Mouse (Mus musculus): ENCODE data around the gene Pygo2. TPM values are rescaled to one million over a fixed set of nuclear protein-coding genes. Genes with fewer than 3 reads are reported as not detected.

The Pygo2 gene
- polyA plus RNA-seq, 1 experiment from 2014 or later, result 35.9 TPM

DNA sequence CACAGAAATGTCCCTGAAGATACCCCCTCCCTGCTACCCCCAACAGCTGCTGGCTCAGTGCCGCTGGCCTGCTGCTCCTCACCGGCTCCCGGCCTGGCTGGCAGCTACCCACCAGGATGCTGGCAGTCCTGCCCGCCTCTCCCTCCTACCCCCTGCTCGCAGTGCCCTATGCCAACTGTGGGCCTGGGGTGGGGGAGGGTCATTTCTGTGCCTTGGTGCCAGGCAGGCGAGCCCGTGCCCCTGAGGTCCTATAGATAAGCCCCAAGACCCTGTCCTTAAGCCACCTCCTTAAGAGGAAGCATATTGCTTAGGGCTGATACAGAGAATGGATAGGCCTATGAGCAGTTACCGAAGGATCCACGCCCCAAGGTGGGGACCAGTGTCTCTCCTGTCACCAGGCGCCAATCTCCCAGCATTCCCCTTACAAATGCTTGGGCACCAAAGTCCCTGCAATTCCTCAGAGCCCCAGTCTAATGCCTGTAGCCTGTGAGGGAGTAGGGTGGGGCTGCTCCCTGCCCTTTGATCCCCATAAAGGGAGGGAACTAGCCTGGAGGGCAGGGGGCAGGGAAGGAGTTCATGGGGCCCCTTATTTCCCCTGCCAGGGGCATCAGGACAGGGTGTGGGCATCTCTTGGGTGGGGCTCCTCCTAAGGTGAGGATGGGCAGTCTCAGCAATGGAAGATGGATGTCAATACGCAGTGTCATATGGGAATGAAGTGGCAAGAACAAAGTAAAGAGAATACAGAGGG lies 41.7 kb upstream of the Pygo2 start:
- no peaks in the 10 kb centered on the region for H3K9me3 ChIP-seq
- H3K36me3 ChIP-seq, result no peaks in the 10 kb centered on the region
- H3K4me1 ChIP-seq, result peaks cover 78% of the 10 kb centered on the region
- peaks cover 12% of the 10 kb centered on the region for H3K27me3 ChIP-seq (ENCODE audit: insufficient read depth, poor library complexity, severe bottlenecking)
- no peak for DNase-seq (ENCODE audit: low spot score)
- WGBS, result 74% methylated on average over 11 of the region's 11 CpGs
- no peak overlapping the region for H3K27ac ChIP-seq
- 0 out of 2 replicates have a peak overlapping the region, but pooled peaks have one; percentile 27 for H3K4me3 ChIP-seq

DNA sequence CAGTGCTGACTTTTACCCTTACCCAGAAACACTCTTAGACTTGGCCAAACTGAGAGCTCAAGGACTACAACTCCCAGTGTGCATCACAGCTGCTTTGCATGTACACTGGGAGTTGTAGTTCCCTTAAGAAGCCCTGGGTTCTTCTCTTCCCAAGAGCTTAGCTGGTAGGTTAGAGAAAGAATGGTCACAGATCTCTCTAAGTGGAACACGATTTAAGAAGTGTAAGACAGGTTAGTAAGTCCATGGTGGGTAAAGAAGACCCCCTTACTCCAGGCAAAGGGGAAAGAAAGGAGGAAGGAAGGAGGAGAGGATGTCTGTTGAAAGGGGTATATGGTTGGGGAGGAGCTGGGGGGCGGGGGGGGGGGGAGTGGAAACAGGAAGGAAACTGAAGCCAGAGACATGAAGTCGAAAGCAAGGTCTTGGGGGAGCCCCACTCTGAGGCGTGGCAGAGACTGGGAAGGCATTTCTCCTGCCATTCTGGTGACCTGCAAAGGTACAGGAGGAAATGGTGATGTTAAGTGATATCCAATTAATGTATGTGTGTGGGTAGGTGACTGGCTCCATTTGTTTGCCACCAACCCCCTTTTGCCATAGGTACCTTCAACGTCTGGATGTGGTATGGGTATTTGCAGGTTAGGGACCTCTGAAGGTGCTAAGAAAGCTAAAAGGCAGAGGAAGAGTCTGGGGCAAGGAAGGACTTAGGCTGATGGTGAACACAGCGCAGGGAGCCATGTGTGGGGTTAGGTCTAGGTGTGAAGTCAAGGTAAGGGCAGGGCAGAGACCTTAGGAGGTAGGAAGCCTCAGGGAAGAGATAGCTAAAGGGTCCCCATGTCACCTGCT lies 40.9 kb upstream of the Pygo2 start:
- DNase-seq (ENCODE audit: low spot score), result no peak
- Histone ChIP-seq H3K4me3 (no peak overlapping the region), H3K9me3 (no peaks in the 10 kb centered on the region), H3K4me1 (peaks cover 84% of the 10 kb centered on the region), H3K36me3 (no peaks in the 10 kb centered on the region), H3K27me3 (ENCODE audit: insufficient read depth, poor library complexity, severe bottlenecking) (peaks cover 12% of the 10 kb centered on the region), H3K27ac (peak overlapping the region; percentile 22; the same call in 1 of the 2 replicates)
- WGBS, result 45% methylated on average over 6 of the region's 6 CpGs

DNA sequence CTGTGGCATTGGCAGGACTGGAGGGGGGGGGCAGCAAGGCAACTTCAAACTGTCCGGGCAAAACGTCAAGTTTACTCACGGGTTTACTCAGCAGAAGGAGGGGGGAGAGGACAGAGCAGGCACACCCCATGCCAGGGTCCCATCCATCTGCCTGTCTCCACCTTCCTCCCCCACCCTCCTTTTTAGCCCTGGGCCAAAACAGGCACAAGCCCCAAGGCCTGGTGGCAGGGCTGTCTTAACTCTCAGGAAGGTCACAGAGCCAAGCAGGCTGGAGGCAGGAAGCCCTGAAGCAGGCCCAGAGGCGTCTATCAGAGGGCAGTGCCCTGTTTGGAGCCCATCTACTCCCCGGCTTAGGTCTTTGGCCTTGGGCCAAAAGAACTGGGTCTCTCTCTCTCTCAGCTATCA lies 39.9 kb upstream of the Pygo2 start:
- Histone ChIP-seq H3K9me3 (no peaks in the 10 kb centered on the region), H3K4me3 (peak overlapping the region; percentile 79; the same call in 1 of the 2 replicates), H3K4me1 (peaks cover 84% of the 10 kb centered on the region), H3K27ac (peak overlapping the region; percentile 56), H3K27me3 (ENCODE audit: insufficient read depth, poor library complexity, severe bottlenecking) (peaks cover 12% of the 10 kb centered on the region), H3K36me3 (no peaks in the 10 kb centered on the region)
- no peak for DNase-seq (ENCODE audit: low spot score)
- 62% methylated on average over 5 of the region's 5 CpGs for WGBS

DNA sequence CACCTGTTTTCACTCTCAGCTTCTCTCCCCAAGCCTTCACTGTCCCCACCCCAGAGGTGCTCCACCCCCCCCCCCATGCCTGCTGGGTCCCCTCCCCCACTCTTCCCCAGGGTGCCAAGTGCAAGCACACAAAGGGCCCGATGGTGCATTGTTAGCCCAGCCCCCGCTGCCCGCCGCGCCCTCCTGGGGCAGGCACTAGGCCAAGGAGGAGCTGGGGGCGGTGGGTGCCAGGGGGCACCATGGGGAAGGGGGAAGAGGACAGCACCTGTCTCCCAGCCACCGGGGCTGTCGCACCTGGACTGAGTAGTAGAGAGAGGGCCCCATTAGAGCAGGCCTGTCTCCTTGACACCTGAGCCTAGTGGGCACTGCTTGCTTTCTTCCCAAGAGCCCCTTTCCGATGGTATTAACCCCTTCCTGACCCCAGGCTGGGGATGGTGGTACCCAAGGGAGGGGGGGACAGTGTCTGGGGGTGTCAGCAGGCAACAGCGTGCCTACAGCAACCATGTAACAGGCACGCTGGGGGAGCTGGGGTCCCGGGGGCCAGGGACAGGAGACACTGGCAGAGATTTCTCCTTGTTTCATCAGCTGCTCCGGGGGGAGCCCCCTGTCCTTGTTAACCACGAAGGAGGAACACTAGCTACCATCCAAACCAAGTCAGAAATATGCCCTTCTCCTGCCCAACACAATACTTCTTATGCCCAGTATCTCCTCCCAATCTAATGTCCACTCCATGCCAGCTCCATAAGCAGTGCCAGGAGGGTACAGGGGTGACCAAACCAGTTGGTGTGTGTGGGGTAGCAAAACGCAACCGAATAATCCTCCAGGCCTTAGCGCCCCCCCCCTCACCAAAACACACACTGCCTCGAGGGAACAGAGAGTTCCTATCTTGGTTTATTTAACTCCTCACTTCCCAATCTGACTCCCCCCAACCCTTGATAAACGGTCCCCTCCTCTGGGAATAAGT lies 39.0 kb upstream of the Pygo2 start:
- 15% methylated on average over 19 of the region's 19 CpGs for WGBS
- DNase-seq (ENCODE audit: low spot score), result no peak
- no peaks in the 10 kb centered on the region for H3K9me3 ChIP-seq
- H3K36me3 ChIP-seq, result no peaks in the 10 kb centered on the region
- peak overlapping the region; percentile 93 for H3K27ac ChIP-seq
- peaks cover 86% of the 10 kb centered on the region for H3K4me1 ChIP-seq
- H3K4me3 ChIP-seq, result peak overlapping the region; percentile 79
- H3K27me3 ChIP-seq (ENCODE audit: insufficient read depth, poor library complexity, severe bottlenecking), result peaks cover 9% of the 10 kb centered on the region

DNA sequence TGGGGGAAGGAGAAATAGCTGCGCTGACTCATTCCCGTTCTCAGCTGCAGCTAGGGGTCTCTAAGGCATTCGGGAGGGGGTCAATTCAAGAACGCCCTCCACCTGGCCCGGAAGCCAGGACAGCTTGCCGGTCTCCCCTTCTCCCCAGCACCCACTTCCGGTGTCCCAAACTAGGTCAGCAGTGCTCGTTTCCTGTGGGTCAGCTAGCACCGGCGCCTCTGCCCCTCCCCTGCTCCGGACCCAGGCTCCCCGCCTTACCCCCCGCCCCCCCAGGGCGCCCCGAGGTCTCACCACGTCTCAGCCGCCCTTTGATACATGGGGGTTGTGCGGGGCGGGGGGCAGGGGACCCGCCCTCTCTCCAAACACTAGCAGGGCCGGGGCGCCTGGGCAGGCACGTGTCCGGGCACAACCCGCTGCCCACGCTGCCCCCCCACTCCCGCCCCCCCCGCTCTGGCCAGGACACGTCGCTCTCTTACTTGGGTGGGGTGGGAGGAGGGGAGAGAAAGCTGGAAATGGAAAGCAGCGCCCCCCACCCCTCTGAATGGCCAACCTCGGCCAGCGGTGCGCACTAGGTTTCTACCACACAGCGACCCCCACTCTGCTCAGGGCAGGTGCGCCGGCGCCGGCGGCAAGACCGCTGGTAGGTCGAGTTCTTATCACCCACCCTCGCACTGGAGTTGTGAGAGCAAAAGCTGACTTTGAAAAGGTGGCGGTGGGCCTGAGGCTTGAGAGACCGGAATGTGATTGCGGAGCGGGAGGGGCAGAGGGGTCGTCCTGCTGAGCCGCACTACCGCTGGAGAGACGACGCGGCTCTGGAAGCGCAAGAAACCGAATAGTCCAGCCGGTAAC lies 38.1 kb upstream of the Pygo2 start:
- Histone ChIP-seq H3K36me3 (no peaks in the 10 kb centered on the region), H3K9me3 (no peaks in the 10 kb centered on the region), H3K27ac (peak overlapping the region; percentile 93), H3K27me3 (ENCODE audit: insufficient read depth, poor library complexity, severe bottlenecking) (peaks cover 9% of the 10 kb centered on the region), H3K4me3 (peak overlapping the region; percentile 79), H3K4me1 (peaks cover 93% of the 10 kb centered on the region)
- no peak for DNase-seq (ENCODE audit: low spot score)
- WGBS, result under 1% methylated on average over 55 of the region's 56 CpGs

DNA sequence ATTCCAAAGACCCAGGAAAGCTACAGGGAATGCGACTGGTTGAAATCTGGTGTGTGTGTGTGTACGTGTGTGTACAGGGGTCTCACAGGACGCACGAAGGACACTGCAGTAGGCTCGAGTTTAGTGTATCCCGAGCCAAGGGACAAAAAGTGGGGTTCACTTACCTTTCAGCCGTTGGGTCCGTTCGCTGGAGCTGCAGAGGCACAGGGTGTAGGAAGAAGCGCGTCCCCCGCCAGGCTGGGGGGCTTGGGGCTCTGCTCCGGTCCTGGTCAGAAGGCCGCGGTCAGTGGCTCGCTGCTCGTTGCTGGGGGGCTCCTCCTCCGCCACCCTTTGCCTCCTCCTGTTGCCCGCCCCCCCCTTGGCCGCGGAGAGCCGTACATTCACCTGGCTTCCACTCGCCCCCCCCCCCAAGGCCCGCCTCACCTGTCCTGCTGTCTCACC lies 37.1 kb upstream of the Pygo2 start:
- H3K27me3 ChIP-seq (ENCODE audit: insufficient read depth, poor library complexity, severe bottlenecking), result peaks cover 5% of the 10 kb centered on the region; the same call in 1 of the 2 replicates
- H3K36me3 ChIP-seq, result no peaks in the 10 kb centered on the region
- DNase-seq (ENCODE audit: low spot score), result no peak
- WGBS, result under 1% methylated on average over 24 of the region's 24 CpGs
- peak overlapping the region; percentile 93 for H3K27ac ChIP-seq
- no peaks in the 10 kb centered on the region for H3K9me3 ChIP-seq
- H3K4me3 ChIP-seq, result peak overlapping the region; percentile 79
- peaks cover 85% of the 10 kb centered on the region for H3K4me1 ChIP-seq

DNA sequence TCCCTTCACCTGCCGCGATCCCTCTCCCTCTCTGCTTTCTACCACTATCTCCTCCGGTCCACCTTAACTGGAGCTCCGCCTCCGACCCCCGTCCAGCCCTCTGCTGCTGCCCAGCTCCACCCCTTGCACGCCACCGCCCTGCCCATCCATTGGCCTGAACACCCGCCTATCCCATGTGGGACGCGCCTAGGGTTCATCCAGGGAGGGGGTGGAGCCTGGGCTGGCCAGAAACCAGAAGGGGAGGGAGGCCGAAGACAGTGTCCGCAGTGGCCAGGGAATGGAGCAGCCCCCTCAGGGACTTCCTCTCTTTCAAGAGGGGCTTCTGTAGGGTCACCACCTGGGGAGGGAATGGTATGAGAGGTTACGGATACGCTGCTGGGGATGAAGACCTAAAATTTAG lies 36.4 kb upstream of the Pygo2 start:
- H3K4me1 ChIP-seq, result peaks cover 78% of the 10 kb centered on the region
- peaks cover 5% of the 10 kb centered on the region; the same call in 1 of the 2 replicates for H3K27me3 ChIP-seq (ENCODE audit: insufficient read depth, poor library complexity, severe bottlenecking)
- peak; percentile 99 for DNase-seq (ENCODE audit: low spot score)
- H3K27ac ChIP-seq, result peak overlapping the region; percentile 93
- H3K9me3 ChIP-seq, result no peaks in the 10 kb centered on the region
- WGBS, result 0% methylated on average over 15 of the region's 15 CpGs
- H3K4me3 ChIP-seq, result peak overlapping the region; percentile 79
- no peaks in the 10 kb centered on the region for H3K36me3 ChIP-seq

DNA sequence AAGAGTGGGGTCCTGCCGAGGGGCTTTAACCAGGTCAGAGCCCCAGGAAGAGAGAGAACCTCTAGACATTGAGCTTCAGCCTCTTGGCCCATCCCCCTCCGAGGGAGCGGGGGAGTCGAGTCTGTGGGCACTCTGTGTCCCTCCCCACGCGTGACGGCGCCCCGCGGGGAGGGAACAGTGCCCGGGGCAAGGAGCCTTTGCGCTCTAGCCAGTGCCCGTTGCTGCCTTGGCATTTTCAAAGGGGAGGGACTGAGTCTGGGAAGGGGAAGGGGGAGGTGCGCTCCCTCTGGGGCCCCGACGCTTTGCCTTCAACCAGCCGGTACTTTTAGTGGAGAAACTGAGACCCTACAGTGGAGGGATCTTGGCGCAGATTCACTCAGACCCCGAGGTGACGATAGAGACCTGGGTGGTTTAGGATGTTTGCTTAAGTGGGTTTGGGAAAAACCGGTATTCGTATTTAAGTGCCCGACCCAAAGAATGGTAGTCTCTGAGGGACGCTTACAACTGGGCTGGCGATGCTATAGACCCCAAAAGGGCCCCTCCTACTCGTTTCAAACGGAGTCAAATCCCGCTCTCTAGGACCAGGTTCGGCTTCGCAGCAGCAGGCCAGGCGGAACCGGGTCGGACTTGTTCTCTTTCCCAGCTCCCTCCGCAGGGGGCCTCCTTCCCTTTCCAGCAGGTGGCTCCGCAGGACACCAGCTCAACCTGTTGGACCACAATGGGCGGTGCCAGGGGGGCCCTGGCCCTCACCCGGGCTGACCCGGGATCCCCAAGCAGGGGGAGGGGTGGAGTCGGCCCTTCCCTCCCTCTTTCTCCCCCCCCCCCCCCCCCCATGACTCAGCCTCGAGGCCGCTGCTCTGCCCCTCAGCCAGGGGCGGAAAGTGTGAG lies 35.8 kb upstream of the Pygo2 start, which contains the start of gene Zbtb7b:
Gene Zbtb7b, minus strand, starts transcription at position 771 of the 888 bp plus-strand sequence.
- peaks cover 5% of the 10 kb centered on the region; the same call in 1 of the 2 replicates for H3K27me3 ChIP-seq (ENCODE audit: insufficient read depth, poor library complexity, severe bottlenecking)
- H3K27ac ChIP-seq, result peak within 1 kb of the TSS; percentile 93
- peaks cover 71% of the 10 kb centered on the region for H3K4me1 ChIP-seq
- WGBS, result under 1% methylated on average over 38 of the region's 42 CpGs
- peaks cover 2% of the 10 kb centered on the region; the same call in 1 of the 2 replicates for H3K36me3 ChIP-seq
- no peaks in the 10 kb centered on the region for H3K9me3 ChIP-seq
- peak; percentile 91 for DNase-seq (ENCODE audit: low spot score)
- peak within 1 kb of the TSS; percentile 79 for H3K4me3 ChIP-seq

DNA sequence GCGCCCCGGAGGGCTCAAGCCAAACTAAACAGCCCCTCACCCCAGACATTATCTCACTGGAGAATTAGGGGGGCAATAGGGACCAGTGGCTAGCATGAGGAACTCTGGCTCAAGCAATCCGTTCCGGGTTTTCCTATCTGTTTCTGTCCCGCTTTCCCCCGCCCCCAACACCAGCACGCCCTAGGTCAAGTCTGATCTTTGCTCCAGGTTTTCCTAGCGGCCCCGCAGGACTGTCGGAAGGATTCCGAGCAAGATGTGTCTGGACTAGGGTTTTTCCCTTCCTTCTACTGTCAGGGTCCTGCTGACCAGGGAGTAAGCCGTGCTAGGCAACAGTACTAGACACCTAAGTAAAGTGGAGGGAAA lies 35.1 kb upstream of the Pygo2 start:
- peaks cover 70% of the 10 kb centered on the region for H3K4me1 ChIP-seq
- DNase-seq (ENCODE audit: low spot score), result peak; percentile 94
- under 1% methylated on average over 10 of the region's 12 CpGs for WGBS
- H3K9me3 ChIP-seq, result no peaks in the 10 kb centered on the region
- peak overlapping the region; percentile 79 for H3K4me3 ChIP-seq
- peaks cover 5% of the 10 kb centered on the region; the same call in 1 of the 2 replicates for H3K27me3 ChIP-seq (ENCODE audit: insufficient read depth, poor library complexity, severe bottlenecking)
- peaks cover 6% of the 10 kb centered on the region; the same call in 1 of the 2 replicates for H3K36me3 ChIP-seq
- peak overlapping the region; percentile 93 for H3K27ac ChIP-seq

DNA sequence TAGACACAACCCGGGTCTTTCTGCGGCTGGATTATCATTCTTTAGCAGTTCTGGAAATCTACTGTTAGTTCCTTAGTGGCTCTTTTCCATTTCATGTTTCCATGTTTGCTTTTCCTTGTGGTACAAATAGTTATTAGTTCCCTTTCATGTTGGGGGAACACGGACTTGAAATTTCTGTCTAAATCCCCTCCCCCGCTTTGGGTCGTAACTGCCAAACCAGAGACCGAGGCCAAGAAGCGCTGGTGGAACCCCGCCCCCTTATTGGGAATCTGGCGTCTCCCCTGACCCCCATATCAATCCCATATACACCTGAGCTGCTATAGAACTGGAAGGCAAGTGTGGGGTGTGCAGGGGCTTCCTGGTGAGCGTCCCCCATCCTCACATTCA lies 34.6 kb upstream of the Pygo2 start:
- Histone ChIP-seq H3K36me3 (peaks cover 8% of the 10 kb centered on the region; the same call in 1 of the 2 replicates), H3K9me3 (no peaks in the 10 kb centered on the region), H3K27ac (peak overlapping the region; percentile 93), H3K27me3 (ENCODE audit: insufficient read depth, poor library complexity, severe bottlenecking) (peaks cover 5% of the 10 kb centered on the region; the same call in 1 of the 2 replicates), H3K4me3 (peak overlapping the region; percentile 79), H3K4me1 (peaks cover 64% of the 10 kb centered on the region)
- no peak for DNase-seq (ENCODE audit: low spot score)
- WGBS, result 2% methylated on average over 10 of the region's 10 CpGs

Measured in heart, embryonic 10.5 days (tissue).